Mouse (Mus musculus) cortical plate, adult 2 months (tissue): ENCODE measurements around the gene C3. TPM values are rescaled to one million over a fixed set of nuclear protein-coding genes. Genes with fewer than 3 reads are reported as not detected.

Source experiments
- H3K27ac ChIP-seq: fragments of 200-500 bp; 2 replicates; pipeline ENCODE4 v1.5.1; 2012; ENCODE audit warnings: low read length, control low read depth, inconsistent platforms; ENCODE audit not compliant: insufficient read depth
- H3K4me1 ChIP-seq: fragments of 200-500 bp; 2 replicates; pipeline ENCODE4 v1.6.1; 2011; ENCODE audit warnings: low read length; ENCODE audit not compliant: control insufficient read depth, insufficient read depth
- H3K4me3 ChIP-seq: fragments of 200-500 bp; 2 replicates; pipeline ENCODE4 v1.5.1; 2011; ENCODE audit warnings: mild to moderate bottlenecking, low read length, control low read depth; ENCODE audit not compliant: insufficient read depth
- CTCF ChIP-seq: fragments of 200-500 bp; IDR thresholded peaks from 2 replicates; pipeline ENCODE4 v1.5.1; 2011; ENCODE audit warnings: mild to moderate bottlenecking, control low read depth, low read length; ENCODE audit not compliant: insufficient read depth; ENCODE audit errors: extremely low read depth
- POLR2A ChIP-seq: fragments of 200-500 bp; IDR thresholded peaks from 2 replicates; pipeline ENCODE4 v1.6.1; 2011; ENCODE audit warnings: mild to moderate bottlenecking, low read length, control low read depth; ENCODE audit not compliant: insufficient read depth; ENCODE audit errors: extremely low read depth
- polyA plus RNA-seq: library from polyadenylated mRNA; depleted of rRNA; stranded (reverse); fragments of >200 nt; gene quantifications from 2 replicates; pipeline ENCODE4 v1.2.3, GENCODE M21; 2012; rRNA removed

C3 gene
- polyA plus RNA-seq, result 0.17 and 0.32 TPM in 2 replicates

GRCm38 (mm10) chr17:57228014-57228413 is at the start of gene C3:
Gene C3 (minus strand): TSS chr17:57228136.
- no peak within 1 kb of the TSS for H3K27ac ChIP-seq
- no peaks in the 10 kb centered on the region for H3K4me1 ChIP-seq
- H3K4me3 ChIP-seq, result no peak within 1 kb of the TSS
- TF ChIP-seq CTCF (no peak), POLR2A (no peak)

GRCm38 (mm10) chr17:57276634-57277121 is 48.7 kb upstream of the C3 start:
- Histone ChIP-seq H3K4me3 (peak overlapping the region; percentile 24), H3K4me1 (peaks cover 1% of the 10 kb centered on the region; the same call in 1 of the 2 replicates), H3K27ac (0 out of 2 replicates have a peak overlapping the region, but pooled peaks have one; percentile 3)
- TF ChIP-seq POLR2A (no peak), CTCF (peak; percentile 84)

GRCm38 (mm10) chr17:57275997-57276351 is 48.0 kb upstream of the C3 start:
- peak overlapping the region; percentile 53; the same call in 1 of the 2 replicates for H3K27ac ChIP-seq
- H3K4me1 ChIP-seq, result peaks cover 1% of the 10 kb centered on the region; the same call in 1 of the 2 replicates
- TF ChIP-seq CTCF, result no peak
- no peak for TF ChIP-seq POLR2A
- peak overlapping the region; percentile 86 for H3K4me3 ChIP-seq

- Histone ChIP-seq H3K4me1 (peaks cover 1% of the 10 kb centered on the region; the same call in 1 of the 2 replicates), H3K27ac (peak overlapping the region; percentile 89), H3K4me3 (peak overlapping the region; percentile 86)
- 0 out of 2 replicates have a peak, but pooled peaks have one; percentile 6 for TF ChIP-seq POLR2A
- TF ChIP-seq CTCF, result no peak
Observed at GRCm38 (mm10) chr17:57275111-57275996, 47.4 kb upstream of the C3 start.

- peaks cover 1% of the 10 kb centered on the region; the same call in 1 of the 2 replicates for H3K4me1 ChIP-seq
- TF ChIP-seq POLR2A, result no peak
- no peak for TF ChIP-seq CTCF
- H3K4me3 ChIP-seq, result peak overlapping the region; percentile 86
- H3K27ac ChIP-seq, result peak overlapping the region; percentile 89
Observed at GRCm38 (mm10) chr17:57274686-57275085, 46.8 kb upstream of the C3 start.

GRCm38 (mm10) chr17:57273846-57274245 is 45.9 kb upstream of the C3 start:
- TF ChIP-seq POLR2A (no peak), CTCF (no peak)
- Histone ChIP-seq H3K4me1 (peaks cover 1% of the 10 kb centered on the region; the same call in 1 of the 2 replicates), H3K4me3 (no peak overlapping the region), H3K27ac (no peak overlapping the region)

- H3K27ac ChIP-seq, result no peak overlapping the region
- TF ChIP-seq POLR2A (no peak), CTCF (no peak)
- no peak overlapping the region for H3K4me3 ChIP-seq
- peaks cover 1% of the 10 kb centered on the region; the same call in 1 of the 2 replicates for H3K4me1 ChIP-seq
Observed at GRCm38 (mm10) chr17:57271301-57271700, 43.4 kb upstream of the C3 start.

GRCm38 (mm10) chr17:57267556-57268126 is 39.7 kb upstream of the C3 start:
- Histone ChIP-seq H3K4me1 (no peaks in the 10 kb centered on the region), H3K4me3 (no peak overlapping the region)
- TF ChIP-seq CTCF (no peak), POLR2A (no peak)

GRCm38 (mm10) chr17:57264972-57265945 is 37.3 kb upstream of the C3 start:
- Histone ChIP-seq H3K4me1 (no peaks in the 10 kb centered on the region), H3K4me3 (no peak overlapping the region), H3K27ac (no peak overlapping the region)
- no peak for TF ChIP-seq CTCF
- TF ChIP-seq POLR2A, result no peak

More at GRCm38 (mm10) chr17:57267556-57268126, 39.7 kb upstream of the C3 start:
- H3K27ac ChIP-seq, result no peak overlapping the region
